Mouse (Mus musculus): Measurements from ENCODE around the gene Asb10.
"Not testable (repeated sequence)": the region's sequence is repeated elsewhere in the genome, so short reads cannot be mapped to it uniquely, and the experiment has no call there.

The Asb10 gene

DNA sequence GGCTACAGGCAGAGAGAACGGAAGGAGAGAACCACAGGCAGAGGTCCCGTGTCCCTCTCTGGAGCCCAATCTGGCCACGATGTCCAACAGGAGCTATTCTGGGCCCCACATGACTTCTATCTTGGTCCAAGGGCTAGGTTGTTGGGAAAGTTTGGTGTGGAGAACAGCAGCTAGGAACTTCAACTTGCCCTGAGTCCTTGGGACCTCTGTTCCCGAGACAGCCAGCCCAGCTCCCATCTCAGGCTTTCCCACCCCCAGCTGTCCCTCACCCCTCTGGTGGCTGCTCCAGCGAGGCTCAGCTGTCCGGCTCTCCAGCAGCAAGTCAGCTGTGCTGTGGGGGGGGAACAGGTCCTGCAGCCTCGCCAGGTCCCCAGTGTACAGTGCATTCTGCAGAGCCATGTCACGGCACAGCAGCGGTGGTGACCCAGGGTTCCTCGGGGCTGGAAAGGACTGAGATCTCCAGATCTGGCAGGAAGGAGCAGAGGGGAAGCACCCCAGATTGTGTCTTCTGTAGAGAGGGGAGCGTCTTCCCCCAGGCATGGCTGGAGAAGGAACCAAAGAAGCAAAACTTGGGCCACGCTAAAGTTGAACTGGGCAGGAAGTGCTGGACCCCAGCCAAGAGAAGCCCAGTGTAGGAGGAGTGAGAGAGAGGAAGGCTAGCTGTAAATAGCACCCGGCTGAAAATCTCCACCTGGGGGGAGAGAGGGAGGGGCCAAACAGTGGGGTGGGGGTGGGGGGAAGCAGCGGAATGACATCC is at the start of gene Asb10:
Gene Asb10, minus strand, starts transcription at position 592 of the 757 bp plus-strand sequence.
- no peak for DNase-seq (ENCODE audit: low read depth)

DNA sequence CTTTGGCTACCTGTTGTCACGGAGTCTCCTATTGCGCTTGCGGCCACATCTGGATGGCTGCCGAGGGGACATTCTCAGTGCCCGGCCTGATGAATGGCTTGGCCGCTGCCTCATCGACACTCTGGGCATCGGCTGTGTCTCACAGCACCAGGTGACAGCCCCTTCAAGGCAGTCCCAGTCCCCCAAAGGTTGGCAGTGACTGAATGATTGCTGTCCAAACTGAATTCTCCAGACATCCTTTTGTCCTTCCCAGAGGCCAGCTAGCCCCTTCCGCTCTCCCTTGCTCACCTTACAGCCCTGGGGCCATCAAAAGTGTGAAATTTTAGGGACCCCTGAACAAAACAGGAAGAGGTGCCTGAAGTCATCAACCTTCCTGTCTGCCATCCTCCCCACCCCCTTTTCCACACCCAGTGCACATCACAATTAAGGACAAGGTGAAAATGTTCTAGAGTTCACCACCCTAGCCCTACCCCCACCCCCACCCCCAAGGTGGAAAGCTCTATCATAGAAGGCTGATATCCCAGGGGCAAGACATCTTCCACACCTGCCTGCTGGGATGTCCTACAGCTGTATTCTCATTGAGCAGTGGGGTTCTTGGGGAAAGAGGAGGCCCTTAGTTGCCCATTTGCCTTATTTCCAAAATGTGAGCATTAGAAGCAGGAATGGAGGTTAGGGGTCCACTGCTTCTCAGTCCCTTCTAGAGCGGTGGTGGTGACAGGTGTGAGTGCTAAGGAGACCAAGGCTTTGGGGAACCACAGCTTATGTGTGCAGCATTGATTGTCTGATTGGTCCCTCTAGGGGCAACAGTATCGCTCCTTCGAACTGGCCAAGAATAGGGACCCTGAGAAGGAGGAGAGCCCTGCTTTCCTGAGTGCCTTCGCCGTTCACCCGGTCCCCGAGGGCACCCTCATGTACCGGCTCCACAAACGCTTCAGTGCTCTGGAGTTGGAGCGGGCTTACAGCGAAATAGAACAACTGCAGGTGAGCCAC is 49.0 kb upstream of the Asb10 start:
- DNase-seq (ENCODE audit: low read depth): no peak

DNA sequence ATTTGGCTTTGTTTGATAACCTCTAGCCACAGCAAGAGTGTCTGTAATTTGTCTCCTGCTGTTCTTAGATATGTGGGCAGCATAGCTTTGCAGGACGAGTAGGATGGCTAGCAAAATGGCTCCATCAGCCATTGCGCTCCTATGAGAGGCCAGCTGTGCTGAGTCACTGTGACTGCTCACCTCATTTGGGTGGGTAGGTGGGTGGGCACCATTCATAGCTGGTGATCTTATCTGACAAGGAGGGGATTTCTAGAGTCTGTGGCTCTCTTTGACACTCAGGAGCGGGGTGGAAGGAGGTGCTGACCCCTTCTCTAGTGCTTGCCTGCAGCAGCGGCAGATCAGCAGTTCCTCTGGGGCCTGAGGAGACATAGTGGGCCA is 46.4 kb upstream of the Asb10 start:
- peak; percentile 45 for DNase-seq (ENCODE audit: low read depth)

DNA sequence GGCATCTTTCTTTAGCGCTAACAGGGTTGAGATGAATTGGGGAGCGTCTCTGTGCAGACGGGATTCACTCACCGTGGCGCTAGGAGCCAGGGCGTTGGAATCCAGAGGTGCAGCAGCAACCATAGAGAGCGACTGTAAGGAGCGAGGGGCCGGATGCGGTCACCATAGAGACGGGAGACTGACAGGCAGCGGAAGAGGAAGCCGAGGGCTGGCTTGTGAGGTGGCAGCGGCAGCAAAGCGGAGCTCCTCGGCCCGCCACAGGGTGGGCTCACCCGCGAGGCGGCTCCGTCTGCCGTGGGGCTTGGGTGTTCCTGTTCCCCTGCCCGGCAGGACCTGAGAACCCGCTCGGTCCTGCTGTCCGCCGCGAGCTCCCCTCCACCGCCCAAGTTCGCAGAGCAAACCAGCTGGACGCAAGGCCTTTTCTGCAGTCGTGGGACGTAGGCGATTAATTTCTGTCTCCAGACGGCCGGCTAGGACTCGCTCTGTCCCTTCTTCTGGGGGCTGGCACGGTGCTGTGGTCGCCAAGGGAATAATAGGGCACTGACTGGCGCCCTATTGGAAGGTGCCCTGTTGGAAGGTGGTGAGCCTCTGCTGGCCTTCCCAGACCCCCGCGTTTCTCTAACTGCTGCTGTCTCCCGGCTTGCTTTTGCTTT is 45.9 kb upstream of the Asb10 start, which contains the start of gene Chpf2:
Gene Chpf2, plus strand, starts transcription at position 195 of the 653 bp plus-strand sequence.
- DNase-seq (ENCODE audit: low read depth): peak; percentile 72

GRCm38 (mm10) chr5:24586106-24586505 is 45.3 kb upstream of the Asb10 start:
- DNase-seq (ENCODE audit: low read depth): no peak

DNA sequence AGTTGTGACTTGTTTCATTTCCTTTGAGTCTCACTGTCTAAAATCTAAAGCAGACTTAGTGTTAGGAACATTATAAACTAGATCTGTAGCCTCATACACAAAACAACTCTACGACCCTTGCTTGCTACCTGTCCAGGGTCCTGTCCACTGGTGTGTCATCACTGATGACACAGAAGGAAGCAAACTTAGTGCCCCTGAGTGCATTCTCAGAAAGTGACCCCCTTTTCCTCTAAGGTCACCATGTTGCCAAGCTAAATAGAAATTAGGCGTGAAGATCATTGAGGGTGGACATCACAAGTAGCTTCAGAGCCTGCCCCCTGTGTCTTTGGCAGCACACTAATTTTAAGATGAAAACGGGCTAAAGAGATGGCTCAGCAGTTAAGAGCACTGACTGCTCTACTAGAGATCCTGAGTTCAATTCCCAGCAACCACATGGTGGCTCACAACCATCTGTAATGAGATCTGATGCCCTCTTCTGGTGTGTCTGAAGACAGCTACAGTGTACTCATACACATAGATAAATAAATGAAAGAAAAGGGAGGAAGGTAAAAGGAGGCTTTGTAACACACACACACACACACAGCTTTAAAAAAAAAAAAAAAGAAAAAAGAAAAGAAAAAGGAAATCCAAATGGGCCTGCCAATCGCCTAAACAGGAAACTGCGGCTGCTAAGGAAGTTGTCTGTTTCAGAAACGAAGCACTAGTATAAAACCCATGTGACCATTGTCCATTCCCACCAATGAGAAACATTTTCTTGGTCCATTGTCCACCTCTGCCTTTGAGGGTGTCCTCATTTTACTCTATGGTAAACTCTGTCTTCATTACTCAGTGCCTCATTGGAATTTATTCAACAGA is 37.6 kb upstream of the Asb10 start:
- DNase-seq (ENCODE audit: low read depth): no peak

DNA sequence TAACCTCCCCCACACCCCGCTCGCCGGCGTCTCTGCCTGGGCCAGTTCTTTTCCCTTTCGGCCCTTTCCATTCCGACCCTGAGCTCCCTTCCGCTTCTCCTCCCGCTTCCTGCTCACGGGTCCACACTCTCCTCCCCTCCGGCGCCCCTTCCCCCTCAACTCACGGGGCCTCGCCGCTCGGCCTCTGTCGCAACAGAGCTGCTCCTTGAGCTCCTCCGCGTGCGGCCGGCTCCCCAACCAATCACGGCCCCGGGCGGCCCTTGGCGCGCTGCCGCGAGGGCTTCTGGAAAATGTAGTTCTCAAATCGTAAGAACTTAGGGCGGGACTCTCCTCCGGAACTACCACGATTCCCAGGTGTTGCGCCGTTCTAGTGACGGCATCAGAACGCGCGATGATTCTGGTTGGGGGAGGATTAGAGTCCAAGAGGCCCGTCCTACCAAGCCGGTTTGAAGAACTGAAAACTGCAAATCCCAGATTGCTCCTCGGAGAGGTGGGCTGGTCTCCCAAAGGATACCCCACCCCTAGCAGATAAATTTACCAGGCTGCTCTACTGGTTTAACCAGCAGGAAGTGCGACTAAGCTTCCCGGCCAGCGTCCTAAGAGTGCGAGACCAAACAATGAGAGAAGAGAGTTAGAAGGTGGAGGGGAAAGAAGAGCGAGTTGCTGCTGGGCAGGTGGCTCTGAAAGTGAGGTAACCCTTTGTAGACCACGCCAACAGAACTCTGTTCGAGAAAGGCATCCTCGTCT is 36.6 kb upstream of the Asb10 start, which contains the start of gene Abcf2:
Gene Abcf2, minus strand, starts transcription at position 285 of the 747 bp plus-strand sequence.
- peak; percentile 100 for DNase-seq (ENCODE audit: low read depth)

DNA sequence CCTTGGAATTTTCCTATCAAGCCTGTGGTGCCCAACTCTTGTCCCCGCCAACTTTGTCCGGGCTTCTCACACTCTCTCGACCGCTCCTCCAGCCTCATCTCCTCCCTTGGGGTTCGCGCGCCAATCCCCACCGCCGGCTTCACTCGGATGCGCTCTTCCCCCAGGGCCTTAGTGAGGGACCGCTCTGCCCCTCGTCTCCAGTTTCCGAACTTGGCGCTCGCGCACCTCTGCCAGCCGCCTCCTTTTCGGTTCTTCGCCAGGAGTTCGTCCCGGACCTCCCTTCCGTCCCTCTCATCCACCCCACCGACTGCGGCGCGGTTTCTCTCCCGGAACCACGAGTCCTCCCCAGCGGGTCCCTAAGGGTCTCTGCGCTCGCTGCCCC is 36.0 kb upstream of the Asb10 start:
- no peak for DNase-seq (ENCODE audit: low read depth)

- DNase-seq (ENCODE audit: low read depth): no peak
Observed at GRCm38 (mm10) chr5:24575948-24576347, 35.2 kb upstream of the Asb10 start.

DNA sequence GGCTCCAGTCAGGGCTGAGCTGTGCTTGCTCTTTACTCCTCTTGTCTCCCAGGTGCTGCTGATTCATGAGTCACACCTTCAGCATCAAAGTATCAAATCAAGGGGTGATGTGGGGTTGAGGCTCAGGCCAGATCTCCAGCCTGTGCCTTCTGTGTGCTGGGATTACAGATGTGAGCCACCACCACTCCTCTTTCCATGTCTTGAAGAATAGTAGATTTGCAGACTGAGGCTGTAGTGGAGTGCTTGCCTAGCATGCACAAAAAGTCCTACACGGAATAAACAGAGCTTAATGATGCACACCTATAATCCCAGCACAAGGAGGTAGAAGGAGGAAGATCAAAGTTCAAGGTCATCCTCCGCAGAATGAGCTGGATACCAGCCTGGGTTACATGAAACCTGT is 15.9 kb upstream of the Asb10 start, which contains the start of gene 4931409K22Rik:
Gene 4931409K22Rik, minus strand, starts transcription at position 101 of the 400 bp plus-strand sequence.
- DNase-seq (ENCODE audit: low read depth): no peak

DNA sequence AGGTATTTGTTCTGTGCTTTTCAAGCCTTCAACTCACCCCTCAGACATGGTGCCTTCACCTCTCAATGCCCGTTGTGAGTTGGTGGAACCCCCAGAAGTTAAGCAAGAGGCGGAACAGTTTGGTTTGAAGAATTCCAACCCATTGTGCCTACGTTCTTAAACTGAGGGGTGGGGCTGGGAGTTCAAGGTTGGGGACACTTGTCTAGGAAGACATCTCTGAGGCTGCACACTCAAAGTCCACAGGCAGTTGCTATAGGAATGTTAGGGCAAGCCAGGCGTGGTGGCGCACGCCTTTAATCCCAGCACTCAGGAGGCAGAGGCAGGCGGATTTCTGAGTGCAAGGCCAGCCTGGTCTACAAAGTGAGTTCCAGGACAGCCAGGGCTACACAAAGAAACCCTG is 14.6 kb upstream of the Asb10 start:
- DNase-seq (ENCODE audit: low read depth): not testable (repeated sequence)

- DNase-seq (ENCODE audit: low read depth): no peak
Observed at GRCm38 (mm10) chr5:24553621-24554244, 13.0 kb upstream of the Asb10 start.

- DNase-seq (ENCODE audit: low read depth): no peak
Observed at GRCm38 (mm10) chr5:24551317-24551688, 10.5 kb upstream of the Asb10 start.

GRCm38 (mm10) chr5:24550598-24551316 is 10.0 kb upstream of the Asb10 start:
- DNase-seq (ENCODE audit: low read depth): no peak

DNA sequence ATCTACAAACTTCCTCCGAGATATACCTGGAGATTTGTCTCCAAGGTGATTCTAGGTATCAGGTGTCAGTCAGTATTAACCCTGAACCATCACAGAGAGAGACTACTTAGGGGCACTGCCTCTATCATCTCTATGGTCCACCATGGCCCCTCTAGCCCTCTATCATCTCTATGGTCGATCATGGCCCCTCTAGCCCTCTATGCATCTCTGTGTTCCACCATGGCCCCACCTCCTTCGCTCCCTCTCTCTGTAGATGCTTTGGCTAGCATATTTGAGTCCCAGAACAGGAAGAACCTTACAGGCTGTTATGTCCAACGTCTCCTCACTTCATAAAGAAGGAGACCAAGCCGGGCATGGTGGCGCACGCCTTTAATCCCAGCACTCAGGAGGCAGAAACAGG is 1.9 kb upstream of the Asb10 start:
- DNase-seq (ENCODE audit: low read depth): no peak

DNA sequence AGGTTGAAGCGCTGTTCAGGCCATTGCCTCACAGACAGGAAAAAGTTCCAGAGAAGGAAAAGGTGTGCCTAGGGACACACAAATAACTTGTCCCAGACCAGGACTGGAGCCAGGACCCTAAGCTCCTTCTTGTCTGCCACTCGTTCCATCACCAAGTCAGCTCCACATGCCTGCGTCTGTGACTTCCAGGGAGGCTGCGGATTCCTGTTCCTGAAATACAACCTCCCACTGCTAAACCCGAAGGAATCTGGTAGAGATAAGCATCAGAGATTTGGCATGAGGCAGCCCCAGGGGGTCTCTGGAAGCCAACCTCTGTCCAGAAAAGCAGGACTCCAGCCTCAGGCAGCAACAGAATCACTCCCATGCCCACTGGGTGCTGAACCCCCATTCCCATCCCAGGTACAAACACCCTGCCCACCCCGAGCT is 379 bp upstream of the Asb10 start:
- DNase-seq (ENCODE audit: low read depth): no peak

DNA sequence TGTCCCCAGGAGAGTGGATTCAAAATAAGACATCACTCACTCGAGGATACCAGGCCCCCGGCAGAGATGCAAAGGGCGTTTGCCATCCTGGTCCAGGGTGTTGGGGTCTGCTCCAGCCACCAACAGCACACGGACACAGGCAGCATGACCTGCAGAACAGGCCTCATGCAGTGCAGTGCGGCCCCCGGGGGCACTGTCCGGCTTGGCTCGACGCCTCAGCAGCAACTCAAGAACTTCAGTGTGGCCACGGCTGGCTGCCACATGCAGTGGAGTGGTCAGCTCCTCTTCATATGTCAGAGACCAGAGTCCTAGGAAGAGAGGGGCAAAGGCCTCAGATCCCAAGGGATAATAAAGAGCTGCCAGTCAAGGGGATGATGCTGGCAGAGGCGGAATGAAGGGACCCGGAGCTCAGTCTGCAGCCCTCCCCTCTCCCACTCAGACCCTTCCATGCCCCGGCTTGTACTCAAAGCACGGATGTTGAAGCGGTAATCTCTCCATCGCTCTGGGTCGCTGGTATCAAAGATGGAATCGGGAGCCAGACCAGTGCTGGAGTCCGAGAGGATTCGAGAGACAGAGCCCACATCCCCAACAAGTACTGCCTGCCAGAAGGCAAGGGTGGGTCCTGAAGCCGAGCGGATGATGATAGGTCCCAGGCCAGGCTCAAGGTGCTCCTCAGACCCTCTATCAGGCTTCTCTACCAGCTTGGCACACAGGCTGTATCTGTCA is 1.0 kb downstream of the Asb10 start:
- DNase-seq (ENCODE audit: low read depth): no peak

DNA sequence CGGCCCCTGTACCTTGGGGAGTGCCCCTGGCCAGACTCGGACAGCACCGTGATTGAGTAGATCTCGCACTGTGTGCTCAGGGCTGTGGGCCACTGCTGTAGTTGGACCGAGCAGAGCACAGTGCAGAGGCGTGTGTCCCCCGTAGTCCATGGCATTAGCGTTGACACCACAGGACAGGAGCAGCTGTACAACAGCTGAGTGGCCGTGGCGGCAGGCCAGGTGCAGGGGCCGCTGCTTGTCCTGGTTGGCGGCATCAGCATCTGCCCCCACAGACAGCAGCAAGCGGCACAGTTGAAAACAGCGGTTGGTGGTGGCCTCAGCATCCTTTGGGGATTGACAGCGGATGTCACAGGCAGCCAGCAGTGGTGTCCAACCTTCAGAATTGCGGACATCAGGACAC is 3.2 kb downstream of the Asb10 start:
- DNase-seq (ENCODE audit: low read depth): no peak

DNA sequence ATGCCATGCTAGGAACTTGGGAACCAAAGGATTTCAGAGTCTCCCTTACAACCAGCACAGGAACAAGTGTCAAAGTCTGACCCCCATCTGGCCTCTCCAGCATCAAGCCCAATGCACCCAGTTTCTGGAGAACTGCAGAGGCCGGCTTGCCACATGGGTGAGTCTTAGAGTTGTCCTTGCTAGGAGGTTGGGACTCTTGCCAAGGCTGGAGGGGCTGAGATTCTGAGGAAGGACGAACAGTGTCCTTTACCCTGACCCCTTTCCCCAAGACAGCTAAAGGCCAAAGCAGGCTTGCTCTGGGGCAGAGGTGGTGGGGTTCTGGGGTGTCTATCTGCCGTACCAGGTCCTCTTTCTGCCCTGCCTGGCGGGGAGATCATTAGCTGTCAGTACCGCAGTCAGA is 4.3 kb downstream of the Asb10 start:
- DNase-seq (ENCODE audit: low read depth): no peak
